Mouse (Mus musculus) heart, embryonic 14.5 days (tissue): ENCODE results near the gene Zfp94. TPM values are rescaled to one million over a fixed set of nuclear protein-coding genes. Genes with fewer than 3 reads are reported as not detected.
A peak's percentile ranks its signal among the peaks of the same experiment; 100 is the strongest.

Experiments used
- ATAC-seq: fragments of 200-750 bp; cut with Nextera tagmentation; 2 replicates; pipeline ENCODE4 v1.8.0; 2017; ENCODE audit warnings: low read depth, moderate TSS enrichment; ENCODE audit not compliant: insufficient number of reproducible peaks, insufficient read depth, low FRiP score
- H3K27ac ChIP-seq, 2 experiments: fragments of 200-500 bp in 1 of 2; fragments of 300-500 bp in 1 of 2; sonication (generic) in 1 of 2; replicated peaks in 1 of 2; 2 replicates each; pipeline ENCODE4 v1.5.1; 2012 to 2014; ENCODE audit warnings: low read depth in 2 of 2, low read length in 2 of 2, control low read depth in 1 of 2, mild to moderate bottlenecking in 1 of 2, mixed read lengths in 1 of 2; ENCODE audit not compliant: control insufficient read depth in 1 of 2, insufficient read depth in 1 of 2
- H3K27me3 ChIP-seq: fragments of 300-500 bp; sonication (generic); 2 replicates; pipeline ENCODE4 v1.6.1; 2014; ENCODE audit warnings: mild to moderate bottlenecking, low read length, control low read depth; ENCODE audit not compliant: control insufficient read depth, insufficient read depth
- H3K36me3 ChIP-seq: fragments of 300-500 bp; sonication (generic); 2 replicates; pipeline ENCODE4 v1.6.1; 2014; ENCODE audit warnings: mild to moderate bottlenecking, control low read depth, low read length, mixed read lengths; ENCODE audit not compliant: control insufficient read depth, insufficient read depth
- H3K4me1 ChIP-seq, 2 experiments: fragments of 200-500 bp in 1 of 2; fragments of 300-500 bp in 1 of 2; sonication (generic) in 1 of 2; 2 replicates each; pipeline ENCODE4 v1.6.1; 2012 to 2014; ENCODE audit warnings: low read length in 2 of 2, control low read depth in 1 of 2, mixed read lengths in 1 of 2; ENCODE audit not compliant: control insufficient read depth in 2 of 2, insufficient read depth in 2 of 2
- H3K4me2 ChIP-seq: fragments of 300-500 bp; sonication (generic); 2 replicates; pipeline ENCODE4 v1.6.1; 2014; ENCODE audit warnings: mild to moderate bottlenecking, low read length
- H3K4me3 ChIP-seq, 2 experiments: fragments of 200-500 bp in 1 of 2; fragments of 300-500 bp in 1 of 2; sonication (generic) in 1 of 2; 2 replicates each; pipeline ENCODE4 v1.5.1; 2012 to 2014; ENCODE audit warnings: low read length in 2 of 2, mild to moderate bottlenecking in 2 of 2, control low read depth in 1 of 2, low read depth in 1 of 2, moderate library complexity in 1 of 2; ENCODE audit not compliant: control insufficient read depth in 1 of 2, insufficient read depth in 1 of 2
- H3K9ac ChIP-seq: fragments of 300-500 bp; sonication (generic); 2 replicates; pipeline ENCODE4 v1.6.1; 2014; ENCODE audit warnings: mild to moderate bottlenecking, low read length
- H3K9me3 ChIP-seq: fragments of 300-500 bp; sonication (generic); 2 replicates; pipeline ENCODE4 v1.6.1; 2016; ENCODE audit warnings: low read length, control low read depth; ENCODE audit not compliant: control insufficient read depth
- WGBS: fragments of 180-500 bp; shearing (Covaris S2); extraction: QIAGEN DNeasy Blood & Tissue Kit; methylation state at CpG from one replicate; pipeline ENCODE4 v1.1.7; 2014; 5-methylcytosine and 5-hydroxymethylcytosine counted together
- polyA plus RNA-seq: library from polyadenylated mRNA; unstranded; fragments of >200 nt; fragmentation: Nextera tagmentation; extraction: Ambion mirVana; gene quantifications from 2 replicates; pipeline ENCODE4 v1.2.1, GENCODE M21; 2014

The Zfp94 gene
- polyA plus RNA-seq, 1 experiment from 2014 or later = 4.5 TPM

GRCm38 (mm10) chr7:24271191-24271590 lies 45.3 kb downstream of the Zfp94 start:
- Histone ChIP-seq H3K9me3 (0 out of 2 replicates have a peak, but pooled peaks cover 2% of the 10 kb centered on the region), H3K4me3 (no peak overlapping the region), H3K4me2 (no peak overlapping the region), H3K4me1 (peaks cover 3 to 5% of the 10 kb centered on the region in 2 experiments; a peak in 3 of 4 replicates), H3K27me3 (no peaks in the 10 kb centered on the region), H3K36me3 (peaks cover 23% of the 10 kb centered on the region), H3K27ac (no peak overlapping the region), H3K9ac (no peak overlapping the region)
- no peak for ATAC-seq
- WGBS = 94% methylated on average over 6 of the region's 6 CpGs

DNA sequence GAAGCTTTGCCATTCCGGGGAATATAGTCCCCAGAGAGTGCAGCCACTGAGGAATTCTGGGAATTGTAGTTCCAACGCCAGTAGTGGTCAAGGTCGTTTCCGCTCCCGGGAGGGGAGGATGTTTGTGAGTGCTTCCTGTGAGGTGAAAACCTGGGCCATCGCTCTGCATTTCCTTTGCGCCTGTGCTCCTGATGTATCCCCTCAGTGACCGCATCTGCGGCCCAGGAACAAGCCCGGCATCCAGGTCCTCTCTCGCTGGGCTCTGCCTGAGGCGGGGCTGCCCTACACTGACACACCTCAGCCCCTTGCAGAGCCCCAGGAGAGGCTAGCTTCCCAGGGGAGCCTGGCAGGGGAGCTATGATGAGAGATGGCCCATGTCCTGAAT lies 46.2 kb downstream of the Zfp94 start, which contains the start of gene Zfp93:
Zfp93 (plus strand) TSS at position 133 of the 385 bp plus-strand sequence.
- Histone ChIP-seq H3K27me3 (no peaks in the 10 kb centered on the region), H3K4me2 (peak within 1 kb of the TSS; percentile 77), H3K4me3 (peak within 1 kb of the TSS; percentile 71 to 84), H3K9me3 (0 out of 2 replicates have a peak, but pooled peaks cover 2% of the 10 kb centered on the region), H3K27ac (peak within 1 kb of the TSS; percentile 69 to 71), H3K36me3 (peaks cover 19% of the 10 kb centered on the region), H3K4me1 (peaks cover 3 to 5% of the 10 kb centered on the region in 2 experiments; a peak in 3 of 4 replicates), H3K9ac (peak within 1 kb of the TSS; percentile 81)
- ATAC-seq = peak; percentile 89
- WGBS = 0% methylated on average over 12 of the region's 12 CpGs

DNA sequence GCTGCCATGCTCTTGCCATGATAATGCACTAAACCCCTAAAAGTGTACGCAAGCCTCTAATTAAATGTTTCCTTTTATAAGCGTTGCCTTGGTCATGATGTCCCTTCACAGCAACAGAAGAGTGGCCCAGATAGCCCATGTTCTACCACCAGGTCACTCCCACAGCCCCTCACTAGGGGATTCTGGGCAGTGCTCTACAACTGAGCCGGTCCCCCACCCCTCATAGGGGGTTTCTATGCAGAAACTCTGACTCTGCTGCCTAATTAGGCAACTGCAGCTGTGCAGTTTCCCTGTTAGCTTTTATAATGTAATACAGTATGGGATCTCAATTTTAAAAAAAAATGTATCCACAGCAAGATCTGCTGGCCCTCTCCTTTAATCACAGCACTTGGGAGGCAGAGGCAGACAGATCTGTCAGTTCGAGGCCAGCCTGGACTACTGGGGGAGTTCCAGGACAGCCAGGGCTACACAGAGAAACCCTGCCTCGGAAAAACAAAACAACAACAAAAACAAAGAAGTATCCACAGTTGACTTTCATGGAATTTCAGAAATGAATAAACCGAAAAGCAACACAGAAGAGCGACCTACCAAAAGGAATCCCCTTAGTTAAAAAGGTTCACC lies 46.7 kb downstream of the Zfp94 start:
- 0 out of 2 replicates have a peak, but pooled peaks cover 2% of the 10 kb centered on the region for H3K9me3 ChIP-seq
- no peaks in the 10 kb centered on the region for H3K27me3 ChIP-seq
- peak overlapping the region; percentile 71 to 84 for H3K4me3 ChIP-seq
- no peak overlapping the region; a peak in 1 of 4 replicates for H3K27ac ChIP-seq
- no peak; the same call in 1 of the 2 replicates for ATAC-seq
- 32% methylated on average over 7 of the region's 7 CpGs for WGBS
- peaks cover 14% of the 10 kb centered on the region for H3K36me3 ChIP-seq
- peaks cover 3 to 5% of the 10 kb centered on the region in 2 experiments; a peak in 3 of 4 replicates for H3K4me1 ChIP-seq
- peak overlapping the region; percentile 77 for H3K4me2 ChIP-seq
- peak overlapping the region; percentile 81 for H3K9ac ChIP-seq

DNA sequence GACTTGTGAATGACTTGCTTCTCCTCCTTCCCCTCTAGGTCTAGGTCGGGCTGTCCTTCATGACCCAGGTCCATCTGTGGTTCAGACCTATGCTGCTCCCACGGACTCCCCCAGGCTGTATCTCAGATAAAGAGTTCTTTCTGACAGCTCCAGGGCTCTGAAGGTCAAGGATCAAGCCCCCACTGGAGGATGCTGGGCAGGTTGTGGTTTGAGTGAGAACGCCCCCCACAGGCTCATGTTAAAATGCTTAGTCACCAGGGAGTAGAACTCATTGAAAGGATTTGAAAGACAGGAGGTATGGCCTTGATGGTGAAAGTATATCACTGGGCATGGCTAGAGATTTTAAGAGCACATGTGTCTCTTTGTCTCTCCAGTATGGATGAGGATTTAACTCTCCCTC lies 47.2 kb downstream of the Zfp94 start:
- Histone ChIP-seq H3K9me3 (0 out of 2 replicates have a peak, but pooled peaks cover 2% of the 10 kb centered on the region), H3K4me3 (no peak overlapping the region), H3K27me3 (no peaks in the 10 kb centered on the region), H3K9ac (no peak overlapping the region), H3K27ac (no peak overlapping the region), H3K4me2 (peak overlapping the region; percentile 77; the same call in 1 of the 2 replicates), H3K36me3 (peaks cover 9% of the 10 kb centered on the region), H3K4me1 (peaks cover 3 to 5% of the 10 kb centered on the region in 2 experiments; a peak in 3 of 4 replicates)
- ATAC-seq = no peak
- WGBS = 67% methylated on average over 3 of the region's 3 CpGs

- no peak overlapping the region for H3K4me3 ChIP-seq
- peaks cover 3 to 5% of the 10 kb centered on the region in 2 experiments; a peak in 3 of 4 replicates for H3K4me1 ChIP-seq
- ATAC-seq = no peak
- no peak overlapping the region for H3K4me2 ChIP-seq
- no peak overlapping the region for H3K27ac ChIP-seq
- H3K9ac ChIP-seq = no peak overlapping the region
- H3K27me3 ChIP-seq = no peaks in the 10 kb centered on the region
- peaks cover 1% of the 10 kb centered on the region for H3K36me3 ChIP-seq
- 70% methylated on average over 24 of the region's 24 CpGs for WGBS
- H3K9me3 ChIP-seq = 0 out of 2 replicates have a peak, but pooled peaks cover 2% of the 10 kb centered on the region
Measured at GRCm38 (mm10) chr7:24268176-24269155, 48.0 kb downstream of the Zfp94 start.

GRCm38 (mm10) chr7:24260000-24260312 lies 56.5 kb downstream of the Zfp94 start:
- H3K4me3 ChIP-seq = no peak overlapping the region
- H3K4me2 ChIP-seq = no peak overlapping the region
- 81% methylated on average over 4 of the region's 4 CpGs for WGBS
- no peak for ATAC-seq
- peaks cover 2 to 4% of the 10 kb centered on the region in 2 experiments; a peak in 3 of 4 replicates for H3K4me1 ChIP-seq
- no peaks in the 10 kb centered on the region for H3K27me3 ChIP-seq
- no peak overlapping the region for H3K9ac ChIP-seq
- H3K36me3 ChIP-seq = peaks cover 30% of the 10 kb centered on the region
- H3K9me3 ChIP-seq = no peaks in the 10 kb centered on the region
- H3K27ac ChIP-seq = no peak overlapping the region

GRCm38 (mm10) chr7:24259306-24259999 lies 57.0 kb downstream of the Zfp94 start:
- Histone ChIP-seq H3K4me2 (no peak overlapping the region), H3K36me3 (peaks cover 30% of the 10 kb centered on the region), H3K4me1 (peaks cover 3 to 5% of the 10 kb centered on the region in 2 experiments; a peak in 3 of 4 replicates), H3K4me3 (no peak overlapping the region), H3K9ac (no peak overlapping the region), H3K27me3 (no peaks in the 10 kb centered on the region), H3K9me3 (no peaks in the 10 kb centered on the region), H3K27ac (no peak overlapping the region)
- no peak for ATAC-seq
- 84% methylated on average over 13 of the region's 13 CpGs for WGBS
